Mouse (Mus musculus) spleen, adult 2 months (tissue): ENCODE measurements around the gene Ibtk.

Source experiments
- CTCF ChIP-seq: fragments of 200-500 bp; IDR thresholded peaks from 2 replicates; pipeline ENCODE4 v1.5.1; 2011; ENCODE audit warnings: mild to moderate bottlenecking, inconsistent platforms; ENCODE audit not compliant: insufficient read depth, insufficient read length, insufficient replicate concordance; ENCODE audit errors: extremely low read depth
- POLR2A ChIP-seq: fragments of 200-500 bp; IDR thresholded peaks from 2 replicates; pipeline ENCODE4 v1.6.1; 2011; ENCODE audit warnings: low read depth, low read length, inconsistent platforms

DNA sequence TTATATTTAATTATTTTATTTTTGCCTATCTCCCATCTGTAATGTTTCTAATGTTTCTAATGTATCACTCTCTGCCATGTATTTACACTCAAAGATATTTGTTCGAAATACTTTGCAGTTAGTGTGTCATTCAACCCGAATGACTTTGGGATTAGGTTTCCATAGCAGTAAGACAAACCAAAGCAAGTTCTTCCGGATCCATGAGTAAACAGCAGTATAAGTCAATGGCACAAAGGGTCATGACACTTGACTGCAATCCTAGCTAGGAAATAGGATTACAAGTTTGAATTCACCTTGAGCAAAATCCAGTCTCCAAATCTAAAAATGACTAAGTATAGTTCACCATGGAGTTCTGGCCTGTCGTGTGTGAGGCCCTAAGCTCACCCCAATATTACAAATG lies 9.9 kb downstream of the Ibtk start:
- TF ChIP-seq CTCF, result no peak
- no peak for TF ChIP-seq POLR2A
